Mouse (Mus musculus) liver, adult 2 months (tissue): ENCODE data around the gene Cks2. TPM values are rescaled to one million over a fixed set of nuclear protein-coding genes. Genes with fewer than 3 reads are reported as not detected.
A peak's percentile ranks its signal among the peaks of the same experiment; 100 is the strongest.

Experiments used
- DNase-seq: peaks from one replicate; pipeline ENCODE4 v3.0.0-alpha.2; 2011; ENCODE audit warnings: low read depth, low spot score; ENCODE audit errors: extremely low read depth
- H3K27ac ChIP-seq: fragments of 200-500 bp; replicated peaks from 2 replicates; pipeline ENCODE4 v1.5.1; 2012; ENCODE audit warnings: low read depth, mild to moderate bottlenecking, control low read depth, inconsistent platforms, low read length; ENCODE audit not compliant: insufficient read depth
- H3K27me3 ChIP-seq: fragments of 200-500 bp; 2 replicates; pipeline ENCODE4 v1.6.1; 2012; ENCODE audit warnings: mild to moderate bottlenecking, moderate library complexity, low read length, inconsistent platforms; ENCODE audit not compliant: control insufficient read depth, insufficient read depth
- H3K36me3 ChIP-seq: fragments of 200-500 bp; 2 replicates; pipeline ENCODE4 v1.6.1; 2012; ENCODE audit warnings: low read length, inconsistent platforms; ENCODE audit not compliant: control insufficient read depth, insufficient read depth
- H3K4me1 ChIP-seq: fragments of 200-500 bp; 2 replicates; pipeline ENCODE4 v1.6.1; 2011; ENCODE audit warnings: low read length; ENCODE audit not compliant: control insufficient read depth, insufficient read depth
- H3K4me3 ChIP-seq: fragments of 200-500 bp; 2 replicates; pipeline ENCODE4 v1.5.1; 2011; ENCODE audit warnings: low read depth, mild to moderate bottlenecking, control low read depth, low read length, moderate library complexity; ENCODE audit not compliant: insufficient read depth
- H3K79me2 ChIP-seq: fragments of 200-500 bp; 2 replicates; pipeline ENCODE4 v1.6.1; 2012; ENCODE audit warnings: inconsistent platforms, mild to moderate bottlenecking, low read length, moderate library complexity; ENCODE audit not compliant: control insufficient read depth, insufficient read depth
- H3K9ac ChIP-seq: fragments of 200-500 bp; 2 replicates; pipeline ENCODE4 v1.6.1; 2012; ENCODE audit warnings: low read depth, mild to moderate bottlenecking, control low read depth, inconsistent platforms, low read length
- CTCF ChIP-seq: fragments of 200-500 bp; IDR thresholded peaks from 2 replicates; pipeline ENCODE4 v1.5.1; 2011; ENCODE audit warnings: low read depth, low read length, control low read depth
- POLR2A ChIP-seq: fragments of 200-500 bp; IDR thresholded peaks from 2 replicates; pipeline ENCODE4 v1.6.1; 2011; ENCODE audit warnings: low read length, control low read depth; ENCODE audit not compliant: insufficient read depth; ENCODE audit errors: extremely low read depth
- WGBS: fragments of 180-500 bp; shearing (Covaris S2); methylation state at CpG from one replicate; pipeline ENCODE4 v1.1.7; 2018; 5-methylcytosine and 5-hydroxymethylcytosine counted together
- polyA plus RNA-seq: library from polyadenylated mRNA; depleted of rRNA; stranded (reverse); fragments of >200 nt; gene quantifications from 2 replicates; pipeline ENCODE4 v1.2.3, GENCODE M21; 2012
- total RNA-seq: library from RNA; depleted of rRNA; stranded (reverse); fragments of >200 nt; gene quantifications from 2 replicates; pipeline ENCODE4 v1.2.3, GENCODE M21; 2014

The Cks2 gene
- total and polyA plus RNA-seq, 2 experiments = 22.7 to 38.0 TPM

DNA sequence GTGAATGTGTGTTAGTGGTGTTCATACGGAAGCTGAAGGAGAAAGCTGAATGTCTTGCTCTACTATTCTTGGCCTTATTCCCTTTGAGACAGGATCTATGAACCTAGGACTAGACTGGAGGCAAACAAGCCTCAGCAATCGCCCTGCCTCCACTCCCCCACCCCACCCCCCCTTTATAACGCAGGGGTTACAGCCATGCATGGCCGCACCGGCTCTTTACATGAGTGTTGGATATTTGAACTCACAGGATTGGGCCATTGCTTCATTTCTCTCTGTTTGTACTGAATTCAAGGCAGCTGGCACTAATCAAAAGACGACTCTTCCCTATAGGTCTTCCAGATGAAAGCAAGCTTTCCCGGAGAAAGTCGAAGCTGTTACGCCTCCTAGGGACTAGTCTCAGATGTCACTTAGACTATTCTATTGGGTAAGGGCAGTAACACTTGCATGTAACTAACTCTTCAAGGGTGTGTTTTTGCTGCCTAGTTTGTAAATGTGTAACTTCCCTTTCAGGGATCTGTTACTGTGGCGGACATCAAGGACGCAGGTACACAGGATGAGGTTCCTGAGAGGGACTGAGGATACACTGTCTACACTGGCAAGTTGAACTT, 2.8 kb upstream of the Cks2 start:
- Histone ChIP-seq H3K27me3 (no peaks in the 10 kb centered on the region), H3K9ac (peak overlapping the region; percentile 58), H3K4me3 (peak overlapping the region; percentile 22), H3K79me2 (no peaks in the 10 kb centered on the region; the same call in 1 of the 2 replicates), H3K36me3 (no peaks in the 10 kb centered on the region), H3K4me1 (peaks cover 2% of the 10 kb centered on the region), H3K27ac (peak overlapping the region; percentile 92)
- DNase-seq = peak; percentile 79
- 13% methylated on average over 11 of the region's 11 CpGs for WGBS
- TF ChIP-seq POLR2A = no peak
- TF ChIP-seq CTCF = no peak

DNA sequence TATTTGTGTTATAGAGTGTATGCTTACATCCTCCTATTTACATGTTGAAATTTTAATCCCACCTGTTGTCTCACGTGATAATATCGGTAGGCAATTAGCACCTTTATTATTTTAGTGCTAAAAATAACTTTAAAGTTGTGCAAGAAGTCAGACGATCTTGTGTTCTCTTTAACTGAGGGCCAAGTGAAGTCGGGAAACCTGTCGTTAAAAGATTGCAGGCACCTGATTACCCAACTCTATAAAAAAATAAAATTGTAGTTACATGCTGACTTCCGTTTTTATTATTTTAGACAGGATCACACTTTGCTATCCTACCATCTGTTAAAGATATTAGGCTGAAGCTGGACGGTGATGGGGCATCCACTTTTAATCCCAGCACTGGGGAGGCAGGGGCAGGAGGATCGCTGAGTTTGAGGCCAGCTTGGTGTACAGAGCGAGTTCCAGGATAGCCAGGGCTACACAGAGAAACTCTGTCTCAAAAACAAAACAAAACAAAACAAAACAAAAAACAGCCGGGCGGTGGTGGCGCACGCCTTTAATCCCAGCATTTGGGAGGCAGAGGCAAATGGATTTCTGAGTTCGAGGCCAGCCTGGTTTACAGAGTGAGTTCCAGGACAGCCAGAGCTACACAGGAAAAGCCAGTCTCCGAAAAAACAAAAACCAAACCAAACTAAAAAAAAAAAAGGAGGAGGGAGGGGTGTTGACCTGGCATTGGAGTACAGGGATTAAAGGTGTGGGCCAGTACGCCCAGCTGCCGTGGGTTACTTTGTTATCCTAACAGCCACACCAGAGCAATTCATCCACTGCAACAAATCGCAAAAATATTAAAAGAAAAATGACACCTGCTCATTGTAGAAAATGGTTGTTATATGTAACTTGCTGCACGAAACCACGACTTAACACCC, 856 bp upstream of the Cks2 start:
- H3K27ac ChIP-seq = peak overlapping the region; percentile 69
- no peak for TF ChIP-seq POLR2A
- TF ChIP-seq CTCF = no peak
- H3K4me3 ChIP-seq = peak overlapping the region; percentile 64
- no peaks in the 10 kb centered on the region; the same call in 1 of the 2 replicates for H3K79me2 ChIP-seq
- WGBS = 22% methylated on average over 20 of the region's 20 CpGs
- peaks cover 2% of the 10 kb centered on the region for H3K4me1 ChIP-seq
- no peaks in the 10 kb centered on the region for H3K36me3 ChIP-seq
- H3K27me3 ChIP-seq = no peaks in the 10 kb centered on the region
- peak; percentile 33 for DNase-seq
- peak overlapping the region; percentile 59 for H3K9ac ChIP-seq

DNA sequence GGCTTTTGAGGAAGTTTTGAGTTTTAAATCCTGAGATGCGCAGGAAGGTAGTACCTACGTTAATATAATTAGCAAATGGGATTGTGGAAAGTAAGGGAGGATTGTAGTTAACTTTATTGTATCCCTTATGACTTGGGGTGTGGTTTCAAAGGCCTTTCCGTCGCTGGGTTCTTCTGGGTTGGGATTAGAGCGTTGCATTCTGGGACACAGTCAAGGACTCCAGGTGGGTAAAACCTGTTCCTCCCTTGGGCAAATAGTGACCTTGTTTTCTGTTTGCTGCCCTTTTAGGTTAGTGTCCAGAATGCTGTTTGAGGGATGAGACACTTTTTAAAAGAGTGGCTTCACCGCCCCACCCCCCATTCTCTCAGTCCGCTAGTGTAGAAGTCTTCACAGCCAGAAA, 840 bp downstream of the Cks2 start:
- peak overlapping the region; percentile 82 for H3K4me3 ChIP-seq
- H3K9ac ChIP-seq = peak overlapping the region; percentile 86
- peak overlapping the region; percentile 92 for H3K27ac ChIP-seq
- H3K4me1 ChIP-seq = peaks cover 2% of the 10 kb centered on the region
- TF ChIP-seq CTCF = no peak
- TF ChIP-seq POLR2A = no peak
- peak; percentile 89 for DNase-seq
- H3K27me3 ChIP-seq = no peaks in the 10 kb centered on the region
- H3K36me3 ChIP-seq = peaks cover 4% of the 10 kb centered on the region
- under 1% methylated on average over 7 of the region's 7 CpGs for WGBS
- no peaks in the 10 kb centered on the region; the same call in 1 of the 2 replicates for H3K79me2 ChIP-seq

GRCm38 (mm10) chr13:51646362-51647027, 1.5 kb downstream of the Cks2 start:
- Histone ChIP-seq H3K36me3 (peaks cover 4% of the 10 kb centered on the region), H3K4me3 (peak overlapping the region; percentile 82), H3K79me2 (no peaks in the 10 kb centered on the region; the same call in 1 of the 2 replicates), H3K27me3 (no peaks in the 10 kb centered on the region), H3K9ac (peak overlapping the region; percentile 75), H3K27ac (peak overlapping the region; percentile 80), H3K4me1 (peaks cover 4% of the 10 kb centered on the region)
- TF ChIP-seq POLR2A = no peak
- TF ChIP-seq CTCF = no peak
- DNase-seq = peak; percentile 56
- WGBS = 4% methylated on average over 3 of the region's 3 CpGs

- peaks cover 5% of the 10 kb centered on the region for H3K4me1 ChIP-seq
- DNase-seq = peak; percentile 91
- H3K27ac ChIP-seq = peak overlapping the region; percentile 80; the same call in 1 of the 2 replicates
- peaks cover 5% of the 10 kb centered on the region; the same call in 1 of the 2 replicates for H3K79me2 ChIP-seq
- TF ChIP-seq POLR2A (no peak), CTCF (no peak)
- H3K9ac ChIP-seq = 0 out of 2 replicates have a peak overlapping the region, but pooled peaks have one; percentile 22
- peaks cover 4% of the 10 kb centered on the region for H3K36me3 ChIP-seq
- WGBS = 20% methylated on average over 3 of the region's 3 CpGs
- H3K27me3 ChIP-seq = no peaks in the 10 kb centered on the region
- peak overlapping the region; percentile 35 for H3K4me3 ChIP-seq
Observed at GRCm38 (mm10) chr13:51647770-51648169, 2.7 kb downstream of the Cks2 start.
